27 mouse cellular contexts compared by ENCODE assay signal in the genomic region with DNA sequence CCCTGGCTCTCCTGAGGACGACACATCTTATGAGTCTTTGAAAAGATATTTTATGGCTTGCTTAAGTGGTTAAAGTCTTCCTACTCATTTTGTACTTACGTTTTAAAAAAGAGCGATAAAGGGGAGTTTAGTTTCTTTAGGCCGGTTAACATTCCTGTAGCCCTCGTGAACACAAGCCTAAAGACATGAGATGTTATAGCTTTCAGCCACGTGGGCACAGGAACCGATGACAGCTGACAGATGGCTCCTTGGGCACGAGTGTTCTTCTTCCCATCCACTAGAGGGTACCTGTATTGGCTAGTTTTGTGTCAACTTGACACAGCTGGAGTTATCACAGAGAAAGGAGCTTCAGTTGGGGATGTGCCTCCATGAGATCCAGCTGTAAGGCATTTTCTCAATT.
"Had no signal": no experiment of that assay in that cellular context is flagged by ENCODE, and none has a peak within 500 bp of the region (broad histone marks: within the 10 kb centered on the region; RNA-seq: fewer than 3 reads in every experiment).

No protein-coding gene starts in this region.

- H3K9ac ChIP-seq: limb, embryonic 12.5 days; limb, embryonic 13.5 days; limb, embryonic 15.5 days; liver, embryonic 12.5 days; liver, embryonic 13.5 days; liver, embryonic 14.5 days; liver, embryonic 15.5 days; liver, postnatal 0 days; lung, embryonic 14.5 days; lung, embryonic 15.5 days; midbrain, embryonic 12.5 days; midbrain, embryonic 13.5 days; midbrain, embryonic 15.5 days had no signal

- DNase-seq: left cerebral cortex, postnatal 4 days; liver; liver, embryonic 13.5 days; liver, postnatal 0 days; lung, adult 18-20 months; lung, adult 2 months; lung, embryonic 14.5 days; lung, postnatal 14 days; lung, postnatal 36 days; lung, postnatal 4 days; midbrain, embryonic 14.5 days had no signal

- H3K9me3 ChIP-seq: limb, embryonic 15.5 days; liver, embryonic 12.5 days; liver, embryonic 13.5 days; liver, embryonic 15.5 days; lung, embryonic 15.5 days; midbrain, embryonic 10.5 days; midbrain, embryonic 12.5 days; midbrain, embryonic 13.5 days; midbrain, embryonic 15.5 days had no signal

- H3K4me1 ChIP-seq: limb, embryonic 10.5 days; limb, embryonic 12.5 days; limb, embryonic 13.5 days; limb, embryonic 15.5 days; liver, embryonic 12.5 days; liver, embryonic 13.5 days; liver, embryonic 15.5 days; lung, embryonic 15.5 days; megakaryocyte, embryonic 14.5 days; midbrain, embryonic 10.5 days; midbrain, embryonic 12.5 days; midbrain, embryonic 13.5 days; midbrain, embryonic 15.5 days had no signal

- H3K27me3 ChIP-seq: limb, embryonic 12.5 days; limb, embryonic 13.5 days; limb, embryonic 15.5 days; liver, embryonic 13.5 days; liver, embryonic 15.5 days; lung, embryonic 15.5 days; midbrain, embryonic 12.5 days; midbrain, embryonic 13.5 days; midbrain, embryonic 15.5 days had no signal

- H3K36me3 ChIP-seq: limb, embryonic 10.5 days; limb, embryonic 12.5 days; limb, embryonic 13.5 days; limb, embryonic 15.5 days; liver, embryonic 12.5 days; liver, embryonic 13.5 days; liver, embryonic 15.5 days; lung, embryonic 15.5 days; midbrain, embryonic 10.5 days; midbrain, embryonic 12.5 days; midbrain, embryonic 13.5 days; midbrain, embryonic 15.5 days had no signal

- H3K27ac ChIP-seq: left cerebral cortex, adult 2 months; limb, embryonic 10.5 days; limb, embryonic 12.5 days; limb, embryonic 13.5 days; limb, embryonic 15.5 days; liver, embryonic 12.5 days; liver, embryonic 13.5 days; liver, embryonic 14.5 days; liver, embryonic 15.5 days; lung, embryonic 15.5 days; macrophage; midbrain, embryonic 10.5 days; midbrain, embryonic 12.5 days; midbrain, embryonic 13.5 days; midbrain, embryonic 15.5 days had no signal

- H3K4me3 ChIP-seq: left cerebral cortex, adult 2 months; limb, embryonic 10.5 days; limb, embryonic 12.5 days; limb, embryonic 13.5 days; limb, embryonic 15.5 days; liver, embryonic 12.5 days; liver, embryonic 13.5 days; liver, embryonic 15.5 days; lung, embryonic 15.5 days; megakaryocyte, embryonic 14.5 days; midbrain, embryonic 10.5 days; midbrain, embryonic 12.5 days; midbrain, embryonic 13.5 days; midbrain, embryonic 15.5 days; myocyte had no signal
